Mouse (Mus musculus): Measurements from ENCODE around the gene Zfp341. TPM values are rescaled to one million over a fixed set of nuclear protein-coding genes. Genes with fewer than 3 reads are reported as not detected.

The Zfp341 gene
- total and polyA plus RNA-seq, 3 experiments: 2.7 to 4.0 (median 3.1) TPM

GRCm38 (mm10) chr2:154676653-154677609 is 63.8 kb downstream of the Zfp341 start:
- Histone ChIP-seq H3K4me3 (peak overlapping the region; percentile 46), H3K27me3 (ENCODE audit: control insufficient read depth, insufficient read depth, low read length) (no peaks in the 10 kb centered on the region), H3K27ac (peak overlapping the region; percentile 75), H3K79me2 (replicated peaks; ENCODE audit: control insufficient read depth, insufficient read depth, low read length) (peaks cover 4% of the 10 kb centered on the region), H3K36me3 (ENCODE audit: control insufficient read depth, insufficient read depth, low read length) (peaks cover 2% of the 10 kb centered on the region; the same call in 1 of the 2 replicates), H3K9ac (ENCODE audit: low read depth, low read length) (peak overlapping the region; percentile 56), H3K4me1 (ENCODE audit: control insufficient read depth, insufficient read depth, low read length) (peaks cover 19% of the 10 kb centered on the region)
- WGBS: 49% methylated on average over 19 of the region's 19 CpGs
- TF ChIP-seq CTCF (IDR thresholded peaks at IDR 0.05): no peak
- TF ChIP-seq EP300 (IDR thresholded peaks at IDR 0.05; ENCODE audit: insufficient read depth, low read depth, low read length): no peak
- peak; percentile 64 for TF ChIP-seq POLR2A (IDR thresholded peaks at IDR 0.05; ENCODE audit: insufficient read depth, low read depth, low read length)
- peak in 1 of 2 experiments; percentile 70 for DNase-seq
- intact Hi-C loops (cut with DNase I): loop anchor here (2.0 kb wide), 1 partner anchor 20 kb away; no protein-coding TSS in a partner anchor

GRCm38 (mm10) chr2:154677651-154678139 is 64.6 kb downstream of the Zfp341 start:
- peaks cover 3% of the 10 kb centered on the region for H3K79me2 ChIP-seq (replicated peaks; ENCODE audit: control insufficient read depth, insufficient read depth, low read length)
- H3K36me3 ChIP-seq (ENCODE audit: control insufficient read depth, insufficient read depth, low read length): peaks cover 2% of the 10 kb centered on the region; the same call in 1 of the 2 replicates
- peak; percentile 59 to 64 for DNase-seq
- intact Hi-C loops (cut with DNase I): loop anchor here (2.0 kb wide), 1 partner anchor 21 kb away; no protein-coding TSS in a partner anchor
- peak overlapping the region; percentile 46 for H3K4me3 ChIP-seq
- no peaks in the 10 kb centered on the region for H3K27me3 ChIP-seq (ENCODE audit: control insufficient read depth, insufficient read depth, low read length)
- 8% methylated on average over 10 of the region's 10 CpGs for WGBS
- peaks cover 19% of the 10 kb centered on the region for H3K4me1 ChIP-seq (ENCODE audit: control insufficient read depth, insufficient read depth, low read length)
- peak overlapping the region; percentile 75 for H3K27ac ChIP-seq
- TF ChIP-seq POLR2A (IDR thresholded peaks at IDR 0.05; ENCODE audit: insufficient read depth, low read depth, low read length) (no peak), CTCF (IDR thresholded peaks at IDR 0.05) (no peak), EP300 (IDR thresholded peaks at IDR 0.05; ENCODE audit: insufficient read depth, low read depth, low read length) (no peak)
- H3K9ac ChIP-seq (ENCODE audit: low read depth, low read length): peak overlapping the region; percentile 56

GRCm38 (mm10) chr2:154678995-154679394 is 65.9 kb downstream of the Zfp341 start:
- intact Hi-C loops (cut with DNase I): no loop called here
- Histone ChIP-seq H3K4me1 (ENCODE audit: control insufficient read depth, insufficient read depth, low read length) (peaks cover 17% of the 10 kb centered on the region), H3K79me2 (replicated peaks; ENCODE audit: control insufficient read depth, insufficient read depth, low read length) (peaks cover 3% of the 10 kb centered on the region), H3K9ac (ENCODE audit: low read depth, low read length) (no peak overlapping the region), H3K27ac (no peak overlapping the region), H3K36me3 (ENCODE audit: control insufficient read depth, insufficient read depth, low read length) (peaks cover 2% of the 10 kb centered on the region; the same call in 1 of the 2 replicates), H3K4me3 (no peak overlapping the region), H3K27me3 (ENCODE audit: control insufficient read depth, insufficient read depth, low read length) (no peaks in the 10 kb centered on the region)
- no peak for TF ChIP-seq CTCF (IDR thresholded peaks at IDR 0.05)
- no peak for TF ChIP-seq POLR2A (IDR thresholded peaks at IDR 0.05; ENCODE audit: insufficient read depth, low read depth, low read length)
- TF ChIP-seq EP300 (IDR thresholded peaks at IDR 0.05; ENCODE audit: insufficient read depth, low read depth, low read length): no peak
- no peak for DNase-seq
- 47% methylated on average over 3 of the region's 3 CpGs for WGBS

GRCm38 (mm10) chr2:154680337-154680736 is 67.2 kb downstream of the Zfp341 start:
- Histone ChIP-seq H3K4me1 (ENCODE audit: control insufficient read depth, insufficient read depth, low read length) (peaks cover 13% of the 10 kb centered on the region), H3K79me2 (replicated peaks; ENCODE audit: control insufficient read depth, insufficient read depth, low read length) (peaks cover 6% of the 10 kb centered on the region), H3K4me3 (no peak overlapping the region), H3K27ac (no peak overlapping the region), H3K27me3 (ENCODE audit: control insufficient read depth, insufficient read depth, low read length) (no peaks in the 10 kb centered on the region), H3K9ac (ENCODE audit: low read depth, low read length) (no peak overlapping the region), H3K36me3 (ENCODE audit: control insufficient read depth, insufficient read depth, low read length) (no peaks in the 10 kb centered on the region; the same call in 1 of the 2 replicates)
- no peak for DNase-seq
- TF ChIP-seq CTCF (IDR thresholded peaks at IDR 0.05): no peak
- TF ChIP-seq POLR2A (IDR thresholded peaks at IDR 0.05; ENCODE audit: insufficient read depth, low read depth, low read length): no peak
- no peak for TF ChIP-seq EP300 (IDR thresholded peaks at IDR 0.05; ENCODE audit: insufficient read depth, low read depth, low read length)
- 79% methylated on average over 2 of the region's 2 CpGs for WGBS
- intact Hi-C loops (cut with DNase I): no loop called here

- intact Hi-C loops (cut with DNase I): no loop called here
- no peak for TF ChIP-seq CTCF (IDR thresholded peaks at IDR 0.05)
- no peak for TF ChIP-seq POLR2A (IDR thresholded peaks at IDR 0.05; ENCODE audit: insufficient read depth, low read depth, low read length)
- no peak for TF ChIP-seq EP300 (IDR thresholded peaks at IDR 0.05; ENCODE audit: insufficient read depth, low read depth, low read length)
- Histone ChIP-seq H3K36me3 (ENCODE audit: control insufficient read depth, insufficient read depth, low read length) (no peaks in the 10 kb centered on the region; the same call in 1 of the 2 replicates), H3K4me1 (ENCODE audit: control insufficient read depth, insufficient read depth, low read length) (peaks cover 10% of the 10 kb centered on the region), H3K79me2 (replicated peaks; ENCODE audit: control insufficient read depth, insufficient read depth, low read length) (peaks cover 3% of the 10 kb centered on the region; the same call in 1 of the 2 replicates), H3K27me3 (ENCODE audit: control insufficient read depth, insufficient read depth, low read length) (no peaks in the 10 kb centered on the region), H3K9ac (ENCODE audit: low read depth, low read length) (no peak overlapping the region), H3K27ac (no peak overlapping the region), H3K4me3 (no peak overlapping the region)
- DNase-seq: no peak
- WGBS: 90% methylated on average over 6 of the region's 6 CpGs
Observed at GRCm38 (mm10) chr2:154680941-154681340, 67.8 kb downstream of the Zfp341 start.
